Mouse (Mus musculus) erythroblast, embryonic 14.5 days (primary cell): ENCODE measurements around the gene Tspear. TPM values are rescaled to one million over a fixed set of nuclear protein-coding genes. Genes with fewer than 3 reads are reported as not detected.

ENCODE experiments used
- H3K27me3 ChIP-seq: 2 replicates; pipeline ENCODE4 v1.6.1; 2012; ENCODE audit warnings: inconsistent platforms; ENCODE audit not compliant: control insufficient read depth
- H3K36me3 ChIP-seq: 2 replicates; pipeline ENCODE4 v1.6.1; 2012; ENCODE audit warnings: mild to moderate bottlenecking, inconsistent platforms; ENCODE audit not compliant: control insufficient read depth
- H3K4me1 ChIP-seq: 2 replicates; pipeline ENCODE4 v1.6.1; 2012; ENCODE audit warnings: inconsistent platforms; ENCODE audit not compliant: control insufficient read depth
- H3K4me3 ChIP-seq: replicated peaks from 2 replicates; pipeline ENCODE3; 2012; ENCODE audit warnings: moderate library complexity, mild to moderate bottlenecking, inconsistent platforms
- H3K9me3 ChIP-seq: 2 replicates; pipeline ENCODE4 v1.6.1; 2012; ENCODE audit warnings: low read length, inconsistent platforms, mixed read lengths; ENCODE audit not compliant: control insufficient read depth
- GATA1 ChIP-seq: IDR thresholded peaks from 2 replicates; pipeline ENCODE4 v1.6.1; 2012; ENCODE audit warnings: low read length, inconsistent platforms, mixed read lengths
- TAL1 ChIP-seq: IDR thresholded peaks from 3 replicates; pipeline ENCODE4 v1.6.1; 2012; ENCODE audit warnings: low read length, inconsistent platforms, mixed read lengths
- polyA plus RNA-seq: library from polyadenylated mRNA; stranded (reverse); fragments of >175 nt; gene quantifications from 2 replicates; pipeline ENCODE4 v1.2.3, GENCODE M21; 2012

Gene Tspear
- polyA plus RNA-seq, 1 experiment: not detected

- no peaks in the 10 kb centered on the region for H3K4me1 ChIP-seq
- H3K9me3 ChIP-seq: no peaks in the 10 kb centered on the region; the same call in 1 of the 2 replicates
- no peak for TF ChIP-seq TAL1
- TF ChIP-seq GATA1: no peak
- H3K36me3 ChIP-seq: no peaks in the 10 kb centered on the region
- no peak overlapping the region for H3K4me3 ChIP-seq
- H3K27me3 ChIP-seq: no peaks in the 10 kb centered on the region
Observed at GRCm38 (mm10) chr10:77815514-77815913, 129.1 kb downstream of the Tspear start.

DNA sequence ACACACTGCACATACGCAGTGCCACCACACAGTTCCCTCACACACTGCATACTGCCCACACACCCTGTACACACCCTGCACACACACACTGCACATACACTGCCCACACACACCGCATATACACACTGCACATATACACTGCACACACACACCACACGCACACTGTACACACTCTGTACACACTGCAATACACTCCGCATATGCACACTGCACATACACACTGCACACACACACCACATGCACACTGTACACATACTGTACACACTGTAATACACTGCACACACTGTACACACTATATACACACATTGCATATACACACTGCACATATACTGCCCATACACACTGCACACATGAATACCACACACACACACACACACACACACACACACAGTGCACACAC is 132.2 kb downstream of the Tspear start:
- TF ChIP-seq TAL1 (no peak), GATA1 (no peak)
- H3K4me3 ChIP-seq: no peak overlapping the region

GRCm38 (mm10) chr10:77819203-77819602 is 132.8 kb downstream of the Tspear start:
- Histone ChIP-seq H3K4me1 (no peaks in the 10 kb centered on the region), H3K27me3 (no peaks in the 10 kb centered on the region), H3K9me3 (no peaks in the 10 kb centered on the region; the same call in 1 of the 2 replicates), H3K4me3 (no peak overlapping the region), H3K36me3 (no peaks in the 10 kb centered on the region)
- no peak for TF ChIP-seq TAL1

More for the DNA sequence above, 132.2 kb downstream of the Tspear start:
- H3K36me3 ChIP-seq: no peaks in the 10 kb centered on the region
- H3K9me3 ChIP-seq: no peaks in the 10 kb centered on the region; the same call in 1 of the 2 replicates
- no peaks in the 10 kb centered on the region for H3K27me3 ChIP-seq
- no peaks in the 10 kb centered on the region for H3K4me1 ChIP-seq

GRCm38 (mm10) chr10:77826951-77827350 is 140.6 kb downstream of the Tspear start, which contains the start of gene Krtap10-4:
Krtap10-4 (minus strand) TSS chr10:77827095.
- H3K9me3 ChIP-seq: no peaks in the 10 kb centered on the region; the same call in 1 of the 2 replicates
- H3K4me1 ChIP-seq: no peaks in the 10 kb centered on the region
- no peaks in the 10 kb centered on the region for H3K36me3 ChIP-seq
- no peak for TF ChIP-seq GATA1
- TF ChIP-seq TAL1: no peak
- no peaks in the 10 kb centered on the region for H3K27me3 ChIP-seq
- no peak within 1 kb of the TSS for H3K4me3 ChIP-seq

DNA sequence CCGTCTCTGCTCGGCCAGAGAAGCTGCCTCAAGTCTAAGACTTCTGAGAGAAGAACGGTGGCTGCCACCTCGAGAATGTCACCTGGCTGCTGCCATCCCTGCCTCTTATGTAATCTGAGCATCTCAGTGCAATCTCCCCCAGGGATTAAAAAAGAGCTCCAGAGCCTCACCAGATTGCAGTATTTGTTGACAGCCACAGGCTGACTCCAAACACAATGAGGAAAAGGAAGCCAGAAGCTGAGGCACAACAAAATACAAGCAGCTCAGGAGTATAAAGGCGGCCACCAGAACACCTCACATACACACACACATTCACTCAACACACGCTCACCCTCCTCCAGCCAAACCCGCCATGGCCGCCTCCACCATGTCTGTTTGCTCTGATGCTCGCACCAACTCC is 149.3 kb downstream of the Tspear start, which contains the start of gene Krtap10-10:
Gene Krtap10-10 (plus strand): TSS at position 301 of the 400 bp plus-strand sequence.
- Histone ChIP-seq H3K27me3 (no peaks in the 10 kb centered on the region), H3K4me1 (no peaks in the 10 kb centered on the region), H3K9me3 (no peaks in the 10 kb centered on the region), H3K4me3 (no peak within 1 kb of the TSS), H3K36me3 (no peaks in the 10 kb centered on the region)
- TF ChIP-seq TAL1: no peak
- TF ChIP-seq GATA1: no peak

DNA sequence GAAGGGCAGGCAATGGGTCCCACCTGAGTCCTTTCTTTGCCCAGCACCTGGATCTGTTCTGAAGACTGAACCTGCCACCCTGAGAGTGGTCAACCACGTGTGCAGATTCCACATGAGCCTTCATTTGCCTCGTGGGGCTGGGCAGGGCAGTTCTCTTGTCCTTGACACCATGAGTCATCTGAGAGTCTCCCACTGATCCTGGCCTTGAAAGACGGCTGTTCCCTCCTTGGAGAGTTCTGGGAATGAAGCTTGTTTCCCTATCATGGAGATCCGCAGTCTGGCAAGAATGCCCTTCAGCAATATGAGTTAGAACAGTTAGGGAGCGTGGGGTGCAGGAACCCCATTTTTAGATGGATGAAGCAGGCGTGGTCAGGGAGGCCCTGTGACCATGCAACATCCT is 152.6 kb downstream of the Tspear start:
- TF ChIP-seq GATA1 (no peak), TAL1 (no peak)
- no peak overlapping the region for H3K4me3 ChIP-seq
- no peaks in the 10 kb centered on the region for H3K27me3 ChIP-seq
- no peaks in the 10 kb centered on the region for H3K4me1 ChIP-seq
- H3K36me3 ChIP-seq: no peaks in the 10 kb centered on the region
- H3K9me3 ChIP-seq: peaks cover 2% of the 10 kb centered on the region; the same call in 1 of the 2 replicates

- H3K27me3 ChIP-seq: no peaks in the 10 kb centered on the region
- no peaks in the 10 kb centered on the region; the same call in 1 of the 2 replicates for H3K9me3 ChIP-seq
- H3K4me3 ChIP-seq: no peak within 1 kb of the TSS
- TF ChIP-seq GATA1: no peak
- TF ChIP-seq TAL1: no peak
- H3K36me3 ChIP-seq: no peaks in the 10 kb centered on the region
- H3K4me1 ChIP-seq: no peaks in the 10 kb centered on the region
Observed at GRCm38 (mm10) chr10:77846503-77846902, 160.1 kb downstream of the Tspear start, which contains the start of gene Gm36176. Gm36176 (plus strand) TSS chr10:77846803.

GRCm38 (mm10) chr10:77846961-77847360 is 160.6 kb downstream of the Tspear start:
- H3K4me1 ChIP-seq: no peaks in the 10 kb centered on the region
- no peak overlapping the region for H3K4me3 ChIP-seq
- H3K27me3 ChIP-seq: no peaks in the 10 kb centered on the region
- TF ChIP-seq TAL1 (no peak), GATA1 (no peak)
- H3K36me3 ChIP-seq: no peaks in the 10 kb centered on the region
- no peaks in the 10 kb centered on the region; the same call in 1 of the 2 replicates for H3K9me3 ChIP-seq

GRCm38 (mm10) chr10:77847538-77847937 is 161.2 kb downstream of the Tspear start:
- H3K27me3 ChIP-seq: no peaks in the 10 kb centered on the region
- no peak overlapping the region for H3K4me3 ChIP-seq
- no peaks in the 10 kb centered on the region; the same call in 1 of the 2 replicates for H3K9me3 ChIP-seq
- H3K36me3 ChIP-seq: no peaks in the 10 kb centered on the region
- H3K4me1 ChIP-seq: no peaks in the 10 kb centered on the region
- TF ChIP-seq GATA1: no peak
- no peak for TF ChIP-seq TAL1

DNA sequence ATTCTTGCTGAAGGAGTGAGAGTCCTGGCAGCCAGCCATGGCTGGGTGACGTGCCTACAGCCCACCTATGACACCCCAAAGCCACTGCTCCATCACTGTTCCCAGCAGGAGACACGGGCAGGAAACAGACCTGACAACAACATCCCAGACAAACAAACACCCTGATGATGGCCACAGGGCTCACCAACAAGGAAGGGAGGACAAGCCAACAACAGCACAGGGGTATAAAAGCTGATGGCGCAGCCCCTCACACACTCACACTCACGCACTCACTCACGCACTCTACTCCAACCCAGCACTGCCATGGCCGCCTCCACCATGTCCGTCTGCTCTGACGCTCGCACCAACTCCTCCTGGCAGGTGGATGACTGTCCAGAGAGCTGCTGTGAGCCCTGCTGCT is 166.2 kb downstream of the Tspear start, which contains the start of gene Gm10318:
Gene Gm10318 (plus strand): TSS at position 301 of the 400 bp plus-strand sequence.
- H3K27me3 ChIP-seq: no peaks in the 10 kb centered on the region
- H3K9me3 ChIP-seq: peaks cover under 1% of the 10 kb centered on the region
- H3K4me3 ChIP-seq: no peak within 1 kb of the TSS
- H3K4me1 ChIP-seq: no peaks in the 10 kb centered on the region
- H3K36me3 ChIP-seq: no peaks in the 10 kb centered on the region
- TF ChIP-seq TAL1: no peak
- no peak for TF ChIP-seq GATA1
